Mouse (Mus musculus) myocyte (in vitro differentiated cells): ENCODE results near the gene Syt11. TPM values are rescaled to one million over a fixed set of nuclear protein-coding genes. Genes with fewer than 3 reads are reported as not detected.
"Not testable (repeated sequence)": the region's sequence is repeated elsewhere in the genome, so short reads cannot be mapped to it uniquely, and the experiment has no call there.

Experiments used
- H3K27me3 ChIP-seq: one replicate; pipeline ENCODE4 v1.6.1; 2011; ENCODE audit not compliant: control insufficient read depth, insufficient read depth, insufficient read length
- H3K36me3 ChIP-seq: one replicate; pipeline ENCODE4 v1.6.1; 2011; ENCODE audit not compliant: control insufficient read depth, insufficient read depth
- H3K4me2 ChIP-seq: one replicate; pipeline ENCODE4 v1.6.1; 2011; ENCODE audit warnings: low read depth, control low read depth
- H3K4me3 ChIP-seq: one replicate; pipeline ENCODE4 v1.5.1; 2011; ENCODE audit warnings: mild to moderate bottlenecking, control low read depth, moderate library complexity
- H3K79me2 ChIP-seq: one replicate; pipeline ENCODE4 v1.6.1; 2011; ENCODE audit not compliant: control insufficient read depth, insufficient read depth
- H3ac ChIP-seq: one replicate; pipeline ENCODE4 v1.6.1; 2011; ENCODE audit not compliant: control insufficient read depth, insufficient read length
- CEBPB ChIP-seq: IDR thresholded peaks from 2 replicates; pipeline ENCODE4 v1.6.1; 2011; ENCODE audit warnings: mild to moderate bottlenecking, moderate library complexity; ENCODE audit not compliant: poor library complexity, insufficient read depth, severe bottlenecking
- E2F4 ChIP-seq: IDR thresholded peaks from one replicate; pipeline ENCODE4 v1.6.1; 2011; ENCODE audit warnings: mild to moderate bottlenecking, control low read depth, moderate library complexity; ENCODE audit not compliant: insufficient read depth
- MAX ChIP-seq: IDR thresholded peaks from one replicate; pipeline ENCODE4 v1.6.1; 2011; ENCODE audit warnings: low read depth, mild to moderate bottlenecking, control low read depth
- MYOD1 ChIP-seq, 3 experiments: IDR thresholded peaks; one replicate each; pipeline ENCODE4 v1.6.1; 2011; ENCODE audit warnings: control low read depth in 2 of 3, low read depth in 2 of 3, mild to moderate bottlenecking in 2 of 3, moderate library complexity in 1 of 3; ENCODE audit not compliant: insufficient read length in 2 of 3, control insufficient read depth in 1 of 3
- MYOG ChIP-seq, 3 experiments: IDR thresholded peaks; one replicate each; pipeline ENCODE4 v1.6.1; 2011; ENCODE audit warnings: control low read depth in 2 of 3, low read depth in 2 of 3, mild to moderate bottlenecking in 2 of 3; ENCODE audit not compliant: insufficient read length in 2 of 3, control insufficient read depth in 1 of 3, insufficient read depth in 1 of 3
- POLR2A ChIP-seq: IDR thresholded peaks from one replicate; pipeline ENCODE4 v1.6.1; 2011; ENCODE audit warnings: low read depth, mild to moderate bottlenecking, control low read depth, moderate library complexity; ENCODE audit not compliant: insufficient read length
- POLR2AphosphoS2 ChIP-seq: IDR thresholded peaks from one replicate; pipeline ENCODE4 v1.6.1; 2011; ENCODE audit warnings: low read depth, control low read depth; ENCODE audit not compliant: insufficient read length
- REST ChIP-seq: IDR thresholded peaks from one replicate; pipeline ENCODE4 v1.6.1; 2011; ENCODE audit warnings: mild to moderate bottlenecking, control low read depth, moderate library complexity; ENCODE audit not compliant: insufficient read depth, insufficient read length
- SRF ChIP-seq: IDR thresholded peaks from one replicate; pipeline ENCODE4 v1.6.1; 2011; ENCODE audit warnings: low read depth; ENCODE audit not compliant: control insufficient read depth, insufficient read length
- TCF12 ChIP-seq: IDR thresholded peaks from one replicate; pipeline ENCODE4 v1.6.1; 2011; ENCODE audit warnings: mild to moderate bottlenecking, control low read depth; ENCODE audit not compliant: poor library complexity, insufficient read depth, severe bottlenecking
- TCF3 ChIP-seq: IDR thresholded peaks from one replicate; pipeline ENCODE4 v1.6.1; 2011; ENCODE audit warnings: low read depth, control low read depth; ENCODE audit not compliant: insufficient read length
- USF1 ChIP-seq: IDR thresholded peaks from one replicate; pipeline ENCODE4 v1.6.1; 2011; ENCODE audit warnings: low read depth, mild to moderate bottlenecking, control low read depth, moderate library complexity
- polyA plus RNA-seq: library from polyadenylated mRNA; unstranded; fragments of >200 nt; fragmentation: generic; extraction: Trizol; gene quantifications from one replicate; pipeline ENCODE4 v1.2.1, GENCODE M21; 2012; ENCODE audit warnings: missing spikeins

Gene Syt11
- polyA plus RNA-seq, 1 experiment: 3.1 TPM

DNA sequence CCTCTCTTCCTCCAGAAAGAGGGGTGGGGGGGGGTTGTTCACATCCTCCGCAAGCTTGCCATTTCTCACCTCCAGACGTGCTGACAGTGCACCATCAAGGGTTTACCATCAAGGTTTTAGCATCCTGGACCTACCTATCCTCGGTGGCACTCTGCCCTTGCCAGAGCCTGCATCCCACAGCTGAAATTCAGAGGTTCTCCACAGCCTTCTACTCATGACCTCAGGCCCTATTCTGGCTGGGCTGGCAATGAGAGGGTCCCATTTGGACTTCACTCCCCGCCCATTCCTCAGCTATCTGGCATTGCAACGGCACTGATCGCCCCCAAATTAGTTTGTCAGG lies 3.1 kb downstream of the Syt11 start:
- not testable (repeated sequence) for H3K79me2 ChIP-seq, H3K36me3 ChIP-seq, H3ac ChIP-seq, H3K27me3 ChIP-seq, H3K4me3 ChIP-seq
- H3K4me2 ChIP-seq: peak overlapping the region; percentile 61

DNA sequence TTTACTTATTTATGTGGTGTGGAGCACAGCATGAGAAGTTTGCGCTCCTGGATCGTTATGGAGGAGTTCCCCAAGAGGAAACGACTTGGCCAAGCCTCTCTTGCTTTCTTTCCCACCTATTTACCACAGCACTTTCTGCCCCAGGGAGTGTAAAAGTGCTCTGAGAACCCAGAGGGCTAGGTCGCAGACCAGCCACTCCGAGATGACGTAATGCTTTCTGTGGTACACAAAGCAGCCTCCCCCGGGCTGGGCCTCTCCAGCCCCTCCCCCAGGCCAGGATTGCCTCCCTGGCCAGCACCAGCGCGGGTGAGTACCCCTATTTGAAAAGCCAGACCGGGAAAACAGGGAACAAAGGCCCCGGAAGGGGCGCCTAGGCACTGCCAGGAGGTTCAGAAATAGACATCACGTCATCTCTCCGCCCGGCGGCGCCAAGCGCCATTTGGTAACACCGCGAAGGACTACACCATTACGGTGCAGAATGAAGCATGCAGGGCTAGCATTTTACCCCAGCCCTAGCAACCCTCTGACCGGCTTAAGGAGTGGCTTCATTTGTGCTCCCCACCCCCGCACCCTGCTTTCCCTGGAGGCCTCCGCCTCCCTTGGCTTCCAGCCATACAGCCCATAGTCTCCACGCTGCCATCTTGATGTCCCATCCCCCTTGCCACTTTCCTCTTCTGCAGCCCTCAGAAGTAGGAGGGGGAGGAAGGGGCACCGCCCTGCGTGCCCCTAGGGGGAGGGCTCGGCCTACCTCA lies 3.6 kb downstream of the Syt11 start:
- not testable (repeated sequence) for H3K4me3 ChIP-seq, H3K27me3 ChIP-seq, H3K36me3 ChIP-seq

DNA sequence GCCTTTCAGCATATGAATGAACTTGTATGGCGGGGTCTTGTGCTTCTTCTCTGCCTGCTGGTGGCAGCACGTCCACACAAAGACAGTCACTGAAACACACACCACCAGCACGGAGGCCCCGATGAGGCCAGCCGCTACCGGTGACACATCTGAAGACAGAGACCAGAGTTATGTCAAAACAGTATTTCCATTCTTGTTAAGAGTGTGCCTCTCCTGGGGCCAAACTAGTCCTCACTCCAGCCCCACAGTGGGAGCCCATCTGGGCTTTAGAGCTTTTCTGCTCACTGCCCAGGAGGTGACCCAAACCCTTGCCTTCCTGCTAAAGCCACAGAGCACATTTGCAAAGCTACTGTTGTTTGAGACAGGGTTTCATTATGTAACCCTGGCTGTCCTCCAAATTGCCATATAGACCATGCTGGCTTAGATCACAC lies 12.5 kb downstream of the Syt11 start:
- no peak for TF ChIP-seq E2F4
- TF ChIP-seq USF1: no peak
- TF ChIP-seq MAX: no peak
- TF ChIP-seq REST: no peak
- no peak for TF ChIP-seq MYOD1 (IDR thresholded peaks at IDR 0.05; ENCODE audit: control insufficient read depth in 1 of 3, insufficient read length in 2 of 3, low read depth in 2 of 3)
- TF ChIP-seq CEBPB: no peak
- no peak for TF ChIP-seq MYOG (IDR thresholded peaks at IDR 0.05; ENCODE audit: control insufficient read depth in 1 of 3, insufficient read depth in 1 of 3, insufficient read length in 2 of 3, low read depth in 2 of 3)
- no peak overlapping the region for H3ac ChIP-seq
- no peaks in the 10 kb centered on the region for H3K79me2 ChIP-seq
- no peaks in the 10 kb centered on the region for H3K27me3 ChIP-seq
- H3K36me3 ChIP-seq: no peaks in the 10 kb centered on the region
- H3K4me3 ChIP-seq: no peak overlapping the region
- H3K4me2 ChIP-seq: no peak overlapping the region

More for the DNA sequence above, 3.6 kb downstream of the Syt11 start:
- H3K4me2 ChIP-seq: peak overlapping the region; percentile 61
- not testable (repeated sequence) for H3ac ChIP-seq, H3K79me2 ChIP-seq

DNA sequence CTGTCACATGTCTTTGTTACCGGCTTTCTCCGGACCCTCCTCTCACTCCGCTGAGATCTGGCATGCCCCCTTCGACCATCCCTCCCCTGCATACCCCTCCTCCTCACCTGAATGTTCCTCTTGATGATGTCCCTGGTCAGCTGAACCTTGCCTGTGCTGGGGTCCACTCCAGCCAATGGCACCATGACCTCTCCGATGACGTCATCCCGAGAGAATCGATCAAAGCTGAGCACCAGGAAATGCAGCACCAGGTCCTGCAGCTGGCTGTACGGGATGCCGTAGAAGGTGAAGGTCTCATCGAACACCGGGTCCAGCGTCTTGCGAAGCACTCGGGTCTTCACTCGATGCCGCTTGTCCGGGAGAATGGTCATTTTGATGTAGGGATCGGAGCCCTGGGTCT lies 13.3 kb downstream of the Syt11 start:
- H3ac ChIP-seq: no peak overlapping the region
- H3K4me3 ChIP-seq: no peak overlapping the region
- no peaks in the 10 kb centered on the region for H3K79me2 ChIP-seq
- H3K4me2 ChIP-seq: no peak overlapping the region
- H3K27me3 ChIP-seq: no peaks in the 10 kb centered on the region
- no peak for TF ChIP-seq CEBPB
- no peak for TF ChIP-seq E2F4
- TF ChIP-seq REST: no peak
- TF ChIP-seq POLR2A: no peak
- TF ChIP-seq USF1: no peak
- no peak for TF ChIP-seq SRF
- TF ChIP-seq POLR2AphosphoS2: no peak
- H3K36me3 ChIP-seq: no peaks in the 10 kb centered on the region

DNA sequence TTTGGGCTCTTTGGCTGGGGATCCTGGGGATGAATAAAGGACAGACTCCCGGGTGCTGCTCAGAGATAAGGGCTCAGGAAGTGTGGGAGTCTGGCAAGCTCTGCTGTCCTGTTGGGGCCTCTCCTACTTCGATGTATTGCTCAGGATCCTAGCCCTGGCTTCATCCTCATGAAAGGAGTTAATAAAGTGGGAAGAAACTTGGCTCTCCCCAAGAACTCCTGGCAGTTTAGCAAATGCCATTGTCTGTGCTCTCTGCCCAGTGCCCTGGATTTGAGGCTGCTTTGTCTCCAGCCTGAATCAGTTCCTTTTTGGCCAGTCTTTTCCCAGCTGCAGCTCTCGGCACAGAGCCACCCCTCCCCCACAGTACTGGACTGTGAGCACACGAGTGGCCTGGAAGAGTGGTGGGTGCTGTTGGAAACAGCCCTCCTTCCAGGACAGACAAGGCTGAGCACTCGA lies 16.9 kb downstream of the Syt11 start:
- Histone ChIP-seq H3ac (no peak overlapping the region), H3K4me3 (no peak overlapping the region), H3K79me2 (no peaks in the 10 kb centered on the region), H3K27me3 (no peaks in the 10 kb centered on the region), H3K4me2 (peak overlapping the region; percentile 30), H3K36me3 (no peaks in the 10 kb centered on the region)
- TF ChIP-seq SRF (no peak), MYOG (IDR thresholded peaks at IDR 0.05; ENCODE audit: control insufficient read depth in 1 of 3, insufficient read depth in 1 of 3, insufficient read length in 2 of 3, low read depth in 2 of 3) (no peak), POLR2A (no peak), POLR2AphosphoS2 (no peak), MAX (no peak), MYOD1 (IDR thresholded peaks at IDR 0.05; ENCODE audit: control insufficient read depth in 1 of 3, insufficient read length in 2 of 3, low read depth in 2 of 3) (no peak), REST (no peak), USF1 (no peak), TCF3 (no peak), TCF12 (no peak), CEBPB (no peak), E2F4 (no peak)

DNA sequence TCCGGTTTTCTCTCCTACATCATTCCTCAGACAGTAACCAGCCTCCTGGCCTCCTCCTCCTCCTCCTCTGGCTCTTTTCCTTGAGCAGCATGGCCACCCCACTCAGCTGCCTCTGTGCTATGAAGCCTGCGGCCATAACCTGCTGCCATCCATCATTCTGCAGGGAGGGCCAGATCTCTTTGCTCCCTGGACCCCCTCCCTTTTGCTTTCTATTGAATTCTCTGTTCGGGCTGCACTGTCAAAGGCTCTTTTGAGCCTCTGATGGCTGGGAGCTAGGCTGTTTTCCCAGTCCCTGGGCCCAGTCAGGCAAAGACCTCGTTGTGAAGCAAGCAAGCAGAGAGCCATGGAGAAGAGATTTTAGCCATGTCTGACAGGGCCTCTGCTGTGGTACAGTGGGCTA lies 18.7 kb downstream of the Syt11 start:
- Histone ChIP-seq H3K4me2 (no peak overlapping the region), H3K4me3 (no peak overlapping the region), H3K36me3 (no peaks in the 10 kb centered on the region), H3ac (no peak overlapping the region), H3K79me2 (no peaks in the 10 kb centered on the region), H3K27me3 (no peaks in the 10 kb centered on the region)
- TF ChIP-seq POLR2A (no peak), MYOD1 (IDR thresholded peaks at IDR 0.05; ENCODE audit: control insufficient read depth in 1 of 3, insufficient read length in 2 of 3, low read depth in 2 of 3) (peak in 2 of 3 experiments; percentile 21 to 32)
